Mouse (Mus musculus): Measurements from ENCODE around the gene 1700022I11Rik. TPM values are rescaled to one million over a fixed set of nuclear protein-coding genes. Genes with fewer than 3 reads are reported as not detected.

Gene 1700022I11Rik
- total RNA-seq, 2 experiments from 2014 or later, result not detected

Other genes starting within 250 kb of the 1700022I11Rik start
- not detected for gene 4930578G10Rik, start 234.1 kb upstream of the 1700022I11Rik start, total RNA-seq (2021)
- gene Ccl19, start 213.0 kb upstream of the 1700022I11Rik start, total RNA-seq (2021), result 1 to 10 TPM; 1.2 to 4.2 TPM
- gene Ccl21a, start 195.6 kb upstream of the 1700022I11Rik start, total RNA-seq (2021), result 10 to 100 TPM; 43.5 to 98.2 TPM
- not detected for gene Fam205a1, start 115.7 kb upstream of the 1700022I11Rik start, total RNA-seq (2021)
- gene Gm12394, start 112.8 kb upstream of the 1700022I11Rik start, total RNA-seq (2021), result not detected
- 10 to 100 TPM; 12.2 to 12.9 TPM for gene Fam205c, start 95.4 kb upstream of the 1700022I11Rik start, total RNA-seq (2021)
- 1 to 10 TPM; 6.5 to 7.7 TPM for gene Phf24, start 52.9 kb upstream of the 1700022I11Rik start, total RNA-seq (2021)
- 100 to 1,000 TPM in 1 of 2 experiments, 10 to 100 TPM in 1; 95.5 to 101 TPM for gene Dnajb5, start 19.8 kb upstream of the 1700022I11Rik start, total RNA-seq (2021)
- 100 to 1,000 TPM; 272 to 273 TPM for gene Vcp, start 30.9 kb downstream of the 1700022I11Rik start, total RNA-seq (2021)
- gene Fancg, start 40.9 kb downstream of the 1700022I11Rik start, total RNA-seq (2021), result 1 to 10 TPM; 1.6 to 2.9 TPM
- gene Pigo, start 56.2 kb downstream of the 1700022I11Rik start, total RNA-seq (2021), result 10 to 100 TPM; 20.5 to 24.4 TPM
- gene Stoml2, start 62.1 kb downstream of the 1700022I11Rik start, total RNA-seq (2021), result 100 to 1,000 TPM; 107 to 113 TPM
- gene Fam214b, start 76.6 kb downstream of the 1700022I11Rik start, total RNA-seq (2021), result 10 to 100 TPM; 27.7 to 30.7 TPM
- 10 to 100 TPM in 1 of 2 experiments, 1 to 10 TPM in 1; 9.0 to 10.9 TPM for gene Unc13b, start 89.3 kb downstream of the 1700022I11Rik start, total RNA-seq (2021)

Measured in heart, adult 18-20 months (tissue).